Mouse (Mus musculus): ENCODE data around the gene Sipa1l3.

Gene Sipa1l3

DNA sequence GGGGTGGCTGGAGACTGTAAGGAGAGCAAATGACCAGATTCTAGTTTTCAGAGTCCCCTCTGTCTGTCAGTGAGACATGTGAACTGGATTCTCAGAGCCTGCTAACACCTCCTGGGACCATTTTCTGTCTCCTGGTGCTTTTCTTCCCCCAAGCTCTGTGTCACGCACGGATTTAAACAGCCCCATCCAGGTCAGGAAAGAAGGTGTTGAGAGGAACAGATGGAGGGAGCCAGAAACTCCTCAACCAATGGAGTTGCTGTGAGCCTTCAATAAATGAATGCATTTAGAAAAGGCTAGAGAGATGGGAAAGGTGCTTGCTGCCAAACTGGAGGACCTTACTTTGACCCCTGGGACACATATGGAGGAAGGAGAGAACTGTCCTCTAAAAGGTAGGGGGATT, 180.7 kb downstream of the Sipa1l3 start:
- DNase-seq (ENCODE audit: low read depth, low spot score): no peak

DNA sequence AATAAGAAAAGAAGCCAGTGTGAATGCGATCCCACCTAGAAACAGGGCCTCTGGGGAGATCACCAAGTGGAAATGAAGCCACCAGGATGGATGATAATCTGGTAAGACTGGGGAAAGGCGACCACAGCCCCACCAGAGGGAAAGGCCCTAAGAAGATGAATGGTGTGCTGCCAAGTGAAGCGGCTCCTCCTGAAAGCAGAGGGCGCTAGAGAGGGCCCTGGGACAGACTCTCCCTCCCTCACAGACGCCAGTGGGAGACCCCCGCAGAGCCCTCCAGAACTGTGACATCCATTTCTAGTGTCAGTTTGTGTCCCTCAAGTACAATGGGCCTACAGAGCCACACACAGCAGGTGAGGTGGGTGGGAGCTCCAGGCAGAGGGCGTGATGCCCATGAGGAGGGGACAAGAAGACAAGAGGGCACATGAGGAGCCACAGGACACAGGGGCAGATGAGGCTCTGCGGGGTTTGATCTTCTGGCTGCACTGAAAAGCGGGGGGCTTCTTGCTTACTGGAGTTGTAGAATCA, 181.6 kb downstream of the Sipa1l3 start:
- DNase-seq (ENCODE audit: low read depth, low spot score): no peak

DNA sequence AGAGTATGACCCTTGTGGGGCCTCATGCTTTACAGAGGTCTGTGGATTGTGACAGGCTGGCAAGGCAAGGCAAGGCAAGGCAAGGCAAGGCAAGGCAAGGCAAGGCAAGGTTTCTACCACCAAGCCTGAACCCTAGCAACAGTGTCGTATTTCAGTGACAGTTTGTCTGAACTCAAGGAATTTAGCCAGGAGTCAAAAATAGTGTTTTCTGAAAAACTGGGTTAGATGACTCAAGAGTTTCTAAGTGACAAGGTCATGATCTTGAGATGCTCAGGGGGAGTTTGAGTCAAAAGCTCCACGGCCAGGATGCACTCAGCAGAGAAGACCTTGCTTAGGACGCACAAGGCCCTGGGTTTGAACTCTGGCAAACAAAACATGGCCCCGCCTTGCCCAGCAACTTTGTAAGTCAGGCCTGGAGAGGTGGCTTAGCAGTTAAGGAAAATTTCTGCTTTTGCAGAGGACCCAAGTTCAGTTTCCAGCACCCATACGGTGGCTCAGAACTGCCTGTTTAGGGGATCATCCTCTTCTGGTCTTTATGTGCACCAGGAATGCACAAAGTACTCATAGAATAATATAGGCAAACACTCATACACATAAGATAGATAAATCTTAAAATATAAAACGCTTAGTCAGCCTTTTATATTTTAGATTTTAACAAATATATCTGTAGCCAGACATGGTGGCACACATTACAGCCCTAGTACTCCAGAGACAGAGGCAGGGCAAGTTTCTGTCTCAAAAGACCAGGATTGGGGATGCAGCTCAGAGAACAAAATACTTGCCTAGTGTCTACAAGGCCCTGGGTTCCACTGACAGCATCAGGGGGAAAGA, 182.4 kb downstream of the Sipa1l3 start:
- no peak for DNase-seq (ENCODE audit: low read depth, low spot score)

DNA sequence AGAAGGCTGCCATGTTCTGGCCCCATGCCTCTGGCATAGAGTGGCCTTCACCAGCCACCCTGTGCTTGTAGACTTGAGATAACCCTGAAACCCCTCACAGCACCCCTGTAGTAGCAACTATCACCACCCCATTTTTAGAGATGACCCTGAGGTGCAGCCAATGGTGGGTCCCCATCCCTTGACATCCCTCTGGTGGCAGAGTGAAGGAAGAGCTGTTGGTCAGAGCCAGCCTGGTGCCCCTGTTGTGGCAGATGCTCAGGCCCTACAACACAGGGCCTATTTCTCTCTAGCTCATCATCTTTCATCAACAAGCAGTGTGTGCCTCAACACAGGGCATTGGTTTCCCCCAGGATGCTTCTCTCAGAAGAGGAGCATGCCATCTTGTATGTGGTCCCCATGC, 183.2 kb downstream of the Sipa1l3 start:
- DNase-seq (ENCODE audit: low read depth, low spot score): no peak

DNA sequence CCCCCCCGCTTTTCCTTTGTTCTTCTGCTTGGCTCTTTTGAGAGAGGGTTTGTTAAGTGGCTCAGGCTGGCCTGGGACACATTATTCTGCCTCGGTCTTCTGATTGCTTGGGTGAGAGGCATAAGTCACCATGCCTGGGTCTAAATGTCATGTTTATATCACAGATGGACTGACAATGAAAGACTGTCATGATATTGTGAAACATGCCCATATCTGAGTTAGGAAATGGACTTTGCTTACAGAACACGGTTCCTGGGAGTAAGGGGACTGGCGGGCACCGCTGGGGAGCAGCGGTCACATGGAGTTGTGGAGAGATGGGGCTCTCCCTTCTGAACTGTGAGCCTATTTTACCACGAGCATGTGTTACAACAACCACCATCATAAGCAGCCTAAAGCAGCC, 184.3 kb downstream of the Sipa1l3 start:
- DNase-seq (ENCODE audit: low read depth, low spot score): no peak

DNA sequence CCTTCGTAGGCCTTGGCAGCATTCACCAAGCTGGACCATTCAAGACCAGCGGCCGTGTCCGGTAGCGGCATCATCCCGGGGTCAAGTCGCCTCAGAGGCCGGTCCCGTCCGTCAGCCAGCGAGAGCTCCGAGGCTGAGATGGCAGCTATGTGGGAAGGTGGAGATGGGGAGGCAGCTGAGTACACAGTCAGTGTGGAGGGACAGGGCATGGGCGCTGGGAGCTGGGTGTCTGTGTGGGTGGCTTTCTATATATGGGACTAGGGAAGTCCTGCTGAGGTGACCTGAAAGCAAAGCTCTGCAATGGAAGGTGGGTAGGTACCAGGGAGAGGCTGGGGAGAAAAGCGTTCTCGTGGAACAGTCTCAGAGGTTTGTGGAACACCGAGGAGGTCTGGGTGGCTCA, 189.5 kb downstream of the Sipa1l3 start:
- no peak for DNase-seq (ENCODE audit: low read depth, low spot score)

DNA sequence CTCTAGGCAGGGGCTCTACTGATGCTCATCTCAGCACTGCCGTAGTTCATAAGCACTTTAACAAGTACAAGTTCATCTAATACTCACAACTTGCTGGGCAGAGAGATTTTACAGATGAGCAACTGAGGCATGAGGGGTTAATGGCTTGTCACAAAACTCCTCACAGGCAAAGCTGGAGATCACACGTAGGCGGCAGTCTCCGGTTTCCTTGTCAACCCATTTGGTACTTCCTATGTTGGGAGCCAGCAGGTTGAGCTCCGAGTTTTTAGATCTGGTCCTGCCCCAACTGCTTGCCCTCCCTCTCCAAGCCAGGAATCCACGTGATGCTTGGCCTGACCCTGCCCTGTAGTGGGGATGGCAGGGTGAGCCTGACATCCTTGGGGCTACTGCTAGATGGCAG, 191.4 kb downstream of the Sipa1l3 start:
- DNase-seq (ENCODE audit: low read depth, low spot score): no peak

DNA sequence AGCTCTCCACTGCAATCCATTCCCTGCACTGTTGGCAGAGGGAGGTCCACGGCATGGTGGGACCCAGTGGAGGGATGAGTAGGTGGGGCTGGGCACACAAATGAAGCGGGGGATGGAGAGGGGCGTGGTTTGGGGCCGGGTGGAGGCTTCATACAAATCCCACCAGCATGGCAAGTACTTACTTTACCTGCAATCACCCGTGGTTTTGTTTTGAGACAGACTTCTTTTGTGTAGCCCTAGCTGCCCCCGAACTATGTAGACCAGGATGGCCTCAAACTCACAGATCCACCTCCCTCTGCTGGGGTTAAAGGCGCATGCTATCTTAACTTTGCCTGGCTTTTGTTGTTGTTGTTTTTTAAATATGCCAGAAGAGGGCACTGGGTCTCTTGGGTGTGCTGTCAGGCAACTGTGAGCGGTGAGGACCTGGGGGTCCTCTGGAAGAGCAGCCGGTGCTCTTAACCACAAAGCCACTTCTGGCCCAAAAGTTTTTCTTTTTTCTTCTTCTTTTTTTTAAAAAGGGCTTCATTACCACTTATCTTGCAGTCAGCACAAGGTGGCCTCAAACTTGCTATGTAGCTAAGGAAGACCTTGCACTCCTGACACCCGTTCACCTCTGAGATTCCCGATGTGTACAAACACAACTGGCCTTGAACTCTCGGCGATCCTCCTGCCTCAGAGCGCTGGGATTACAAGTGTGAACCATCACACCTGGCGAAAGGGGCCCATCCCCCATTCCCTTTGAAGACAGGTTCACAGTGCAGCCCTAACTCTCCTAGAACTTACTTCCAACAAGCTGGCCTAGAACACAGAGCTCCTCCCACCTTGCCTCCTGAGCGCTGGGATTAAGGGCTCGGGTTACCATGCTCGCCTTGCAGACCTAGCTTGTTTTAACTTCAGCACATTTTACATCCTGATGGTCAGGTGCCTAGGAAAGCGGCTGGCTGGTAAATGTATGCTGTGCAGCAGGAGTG, 198.8 kb downstream of the Sipa1l3 start:
- DNase-seq (ENCODE audit: low read depth, low spot score): peak; percentile 90

DNA sequence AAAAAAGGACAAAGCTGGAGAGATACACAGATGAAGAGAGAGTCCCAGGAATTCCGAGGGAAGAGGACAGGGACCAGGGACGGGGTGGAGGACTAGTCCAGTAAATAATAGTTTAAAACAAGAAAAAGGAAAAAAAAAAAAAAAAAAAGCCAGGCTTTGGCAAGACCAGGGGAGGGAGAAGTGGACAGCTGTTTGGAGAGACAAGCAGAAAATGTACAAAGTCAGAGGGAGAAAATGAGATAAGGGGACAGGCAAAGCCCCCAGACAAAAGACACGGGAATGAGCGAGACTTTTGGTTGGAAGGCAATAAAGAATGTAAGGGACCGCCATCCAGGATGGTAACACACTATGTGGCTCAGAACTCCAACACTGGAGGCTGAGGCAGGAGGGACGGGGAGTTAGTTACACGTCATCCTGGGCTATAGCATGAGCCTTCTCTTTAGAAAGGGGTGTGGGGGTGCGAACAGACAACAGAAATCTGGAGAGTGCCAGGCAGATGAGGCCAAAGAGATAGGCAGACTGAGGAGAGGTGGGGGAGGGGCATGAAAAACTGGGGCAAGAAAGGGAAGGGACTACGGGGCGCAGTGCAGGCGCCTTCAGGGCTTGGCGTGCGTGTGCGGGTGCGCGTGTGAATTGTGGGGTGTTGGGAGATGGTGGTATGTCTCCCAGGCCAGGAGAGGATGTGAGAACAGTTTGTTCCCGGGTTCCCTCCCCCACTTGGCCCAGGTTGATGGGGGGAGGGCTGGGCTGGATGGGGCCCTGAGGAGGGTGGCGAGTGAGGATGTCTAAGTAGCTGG, 200.1 kb downstream of the Sipa1l3 start:
- peak; percentile 56 for DNase-seq (ENCODE audit: low read depth, low spot score)

DNA sequence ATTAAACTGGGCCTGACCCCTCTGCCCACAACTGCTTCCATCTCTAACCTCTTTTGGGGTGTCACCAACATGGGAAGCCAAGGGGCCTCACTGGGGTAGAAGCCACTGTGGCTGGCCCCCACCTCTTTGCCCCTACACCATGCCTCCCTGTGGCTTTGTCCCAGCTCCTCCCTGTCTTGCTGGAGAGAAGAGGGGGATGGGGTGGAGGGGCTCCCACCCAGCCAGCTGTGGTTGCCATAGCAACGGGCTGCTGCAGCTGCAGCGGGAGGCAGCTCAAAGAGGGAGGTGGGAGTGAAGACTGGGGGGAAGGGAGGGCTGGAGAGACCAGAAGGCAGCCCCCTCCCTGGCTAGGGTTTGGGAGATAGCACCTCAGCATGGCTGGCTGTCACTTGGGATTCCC, 200.9 kb downstream of the Sipa1l3 start:
- DNase-seq (ENCODE audit: low read depth, low spot score): peak; percentile 89

DNA sequence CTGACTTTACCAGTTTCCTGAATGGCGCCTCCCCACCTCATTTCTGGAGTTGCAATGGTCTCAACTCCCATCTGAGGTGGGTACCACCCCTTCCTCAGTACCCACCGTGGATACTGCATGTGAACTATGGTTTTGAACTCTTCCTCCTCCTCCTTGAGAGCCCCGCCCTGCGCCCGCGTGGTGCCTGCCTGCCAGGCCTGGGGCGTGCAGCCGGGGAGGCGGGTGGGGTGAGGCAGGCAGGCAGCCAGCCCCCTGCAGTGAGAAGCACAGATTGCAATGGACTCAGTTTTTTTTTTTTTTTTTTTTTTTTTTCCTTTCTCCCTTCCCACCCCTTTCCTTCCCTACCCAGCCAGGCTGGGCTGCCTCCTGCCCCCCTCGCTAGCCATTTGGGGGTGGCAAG, 201.5 kb downstream of the Sipa1l3 start:
- peak; percentile 58 for DNase-seq (ENCODE audit: low read depth, low spot score)

DNA sequence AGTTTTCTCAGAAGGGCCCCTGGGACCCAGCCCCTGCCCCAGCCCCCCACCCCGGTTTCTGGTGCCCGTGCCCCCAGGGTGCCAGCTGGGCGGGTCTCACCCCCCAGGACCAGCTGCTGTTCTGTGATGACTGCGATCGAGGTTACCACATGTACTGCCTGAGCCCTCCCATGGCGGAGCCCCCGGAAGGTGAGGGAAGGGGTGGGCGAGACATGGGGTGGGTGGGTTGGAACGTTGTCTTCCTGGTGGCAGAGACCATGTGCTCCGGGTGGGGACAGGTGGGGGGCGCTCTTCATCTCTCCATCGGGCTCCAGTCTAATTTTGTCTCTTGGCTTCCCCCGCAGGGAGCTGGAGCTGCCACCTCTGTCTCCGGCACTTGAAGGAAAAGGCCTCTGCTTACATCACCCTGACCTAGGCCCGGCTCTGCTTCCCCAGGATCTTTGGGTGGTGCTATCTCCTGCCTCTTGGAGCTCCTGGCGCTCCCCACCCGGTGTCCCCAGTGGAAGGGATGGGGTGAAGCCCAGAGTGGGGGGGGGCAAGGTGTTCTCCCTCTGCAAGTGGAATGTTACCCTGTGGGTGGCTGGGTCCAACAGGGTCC, 202.2 kb downstream of the Sipa1l3 start:
- DNase-seq (ENCODE audit: low read depth, low spot score): no peak

DNA sequence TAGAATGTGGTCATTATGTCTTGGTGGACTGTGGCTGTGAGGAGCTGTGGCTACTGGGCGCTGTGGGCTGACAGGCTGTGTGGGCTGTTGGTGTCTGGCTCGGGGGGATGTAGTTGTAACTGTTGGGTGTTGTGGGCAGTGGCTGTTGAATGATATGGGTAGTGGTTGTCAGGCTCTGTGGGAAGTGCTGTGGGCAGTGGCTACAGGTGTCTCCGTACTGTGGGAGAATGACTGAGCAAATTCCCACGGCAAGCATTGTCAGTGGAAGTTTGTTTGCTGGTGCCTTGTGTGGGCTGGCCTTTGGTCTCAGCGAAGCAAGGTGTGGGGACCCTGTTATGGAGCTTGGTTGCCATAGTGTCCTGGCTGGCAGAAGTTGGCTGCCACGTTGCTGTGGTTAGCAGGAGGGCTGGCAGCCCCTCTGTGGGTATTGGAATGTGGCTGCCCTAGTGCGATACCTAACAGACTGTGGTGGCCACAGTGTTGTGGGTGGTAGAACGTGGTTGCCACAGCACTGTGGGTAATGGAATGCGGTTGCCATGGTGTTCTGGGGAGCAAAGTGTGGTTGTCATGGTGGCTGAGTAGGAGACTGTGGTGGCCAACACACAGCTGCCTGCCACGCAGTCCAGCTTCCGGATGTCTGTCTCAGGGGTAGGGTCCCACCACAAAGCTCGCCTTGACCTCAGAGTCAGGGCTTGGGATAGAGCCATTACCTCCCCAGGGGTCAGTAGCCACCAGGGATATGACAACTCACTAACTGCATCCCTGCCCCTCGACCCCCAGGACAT, 203.4 kb downstream of the Sipa1l3 start:
- DNase-seq (ENCODE audit: low read depth, low spot score): peak; percentile 67

DNA sequence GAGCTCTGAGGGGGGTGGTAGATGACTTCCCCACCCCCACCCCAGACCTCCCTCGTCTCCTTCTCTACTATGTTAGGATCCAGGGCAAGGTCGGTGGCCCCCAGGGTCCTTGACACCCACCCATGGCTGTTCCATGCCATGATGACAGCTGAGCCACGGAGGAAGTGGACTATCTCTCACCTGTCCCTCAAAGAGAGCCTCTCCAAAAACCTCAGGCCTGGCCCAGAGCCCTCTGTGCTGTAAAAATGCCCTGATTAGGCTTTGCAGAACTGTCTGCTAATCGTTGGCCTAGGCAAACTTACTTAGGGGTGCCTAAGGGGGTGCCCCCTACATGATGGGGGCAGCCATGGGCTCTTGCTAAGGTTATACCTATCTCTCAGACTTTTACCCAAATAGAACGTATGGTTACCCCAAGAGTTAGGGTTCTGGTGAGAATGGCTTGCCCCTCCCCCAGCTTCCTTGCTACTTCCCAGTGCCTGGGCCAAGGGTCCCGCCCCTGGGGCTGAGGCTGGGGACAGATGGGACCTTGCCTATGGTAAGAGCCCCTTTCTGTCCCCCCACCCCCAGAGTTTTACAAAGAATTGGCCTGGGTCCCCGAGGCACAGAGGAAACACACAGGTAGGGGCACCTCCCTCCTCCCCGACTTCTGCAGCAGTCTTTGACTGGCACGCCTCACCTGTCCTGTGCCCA, 204.7 kb downstream of the Sipa1l3 start:
- DNase-seq (ENCODE audit: low read depth, low spot score): no peak

DNA sequence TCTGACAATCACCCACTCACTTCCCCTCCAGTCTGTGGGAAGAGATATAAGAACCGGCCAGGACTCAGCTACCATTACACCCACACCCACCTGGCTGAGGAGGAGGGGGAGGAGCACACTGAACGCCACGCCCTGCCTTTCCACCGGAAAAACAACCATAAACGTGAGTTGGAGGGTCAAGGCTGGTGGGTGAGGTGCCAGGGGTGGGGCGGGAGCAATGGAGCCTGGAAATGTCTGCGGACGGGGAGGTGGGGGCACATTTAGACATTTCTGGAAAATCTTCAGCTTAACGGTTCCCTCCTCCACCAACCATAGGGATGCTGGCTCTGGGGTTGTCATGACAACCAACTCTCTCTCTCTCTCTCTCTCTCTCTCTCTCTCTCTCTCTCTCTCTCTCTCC, 205.4 kb downstream of the Sipa1l3 start:
- no peak for DNase-seq (ENCODE audit: low read depth, low spot score)

DNA sequence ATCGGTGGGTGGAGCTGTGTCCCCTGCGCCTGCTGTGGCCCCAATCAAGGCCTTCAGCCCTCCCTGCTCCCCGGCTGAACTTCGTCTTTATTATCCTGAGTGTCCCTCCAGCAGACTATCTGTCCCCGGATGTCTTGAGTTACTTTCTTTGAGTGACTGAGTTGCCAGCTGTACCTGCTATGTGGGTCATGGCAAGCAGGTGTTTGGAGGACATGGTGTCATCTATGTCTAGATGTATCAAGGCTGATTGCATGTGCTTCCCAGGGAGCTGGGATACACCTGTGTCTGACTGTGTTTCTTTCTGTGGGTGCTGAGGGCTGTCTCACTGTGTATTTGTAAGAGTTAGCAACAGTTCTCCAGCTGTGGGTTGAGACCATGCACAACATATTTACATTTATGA, 208.7 kb downstream of the Sipa1l3 start:
- no peak for DNase-seq (ENCODE audit: low read depth, low spot score)

DNA sequence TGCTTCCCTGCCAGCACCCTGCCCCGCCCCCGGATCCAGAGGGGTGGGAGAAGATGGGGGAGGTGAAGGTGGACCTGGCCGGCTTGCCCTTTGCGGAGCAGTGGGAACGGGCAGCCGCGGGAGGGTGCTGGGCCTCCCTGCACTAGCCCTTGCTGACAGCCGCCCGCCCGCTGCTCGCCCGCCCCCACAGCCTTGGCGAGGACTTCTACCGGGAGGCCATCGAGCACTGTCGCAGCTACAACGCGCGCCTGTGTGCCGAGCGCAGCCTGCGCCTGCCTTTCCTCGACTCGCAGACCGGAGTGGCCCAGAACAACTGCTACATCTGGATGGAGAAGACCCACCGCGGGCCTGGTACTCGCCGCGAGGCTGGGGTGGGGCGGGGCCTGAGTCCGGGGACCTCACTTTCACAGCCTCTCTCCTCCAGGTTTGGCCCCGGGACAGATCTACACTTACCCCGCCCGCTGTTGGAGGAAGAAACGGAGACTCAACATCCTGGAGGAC, 209.2 kb downstream of the Sipa1l3 start:
- no peak for DNase-seq (ENCODE audit: low read depth, low spot score)

DNA sequence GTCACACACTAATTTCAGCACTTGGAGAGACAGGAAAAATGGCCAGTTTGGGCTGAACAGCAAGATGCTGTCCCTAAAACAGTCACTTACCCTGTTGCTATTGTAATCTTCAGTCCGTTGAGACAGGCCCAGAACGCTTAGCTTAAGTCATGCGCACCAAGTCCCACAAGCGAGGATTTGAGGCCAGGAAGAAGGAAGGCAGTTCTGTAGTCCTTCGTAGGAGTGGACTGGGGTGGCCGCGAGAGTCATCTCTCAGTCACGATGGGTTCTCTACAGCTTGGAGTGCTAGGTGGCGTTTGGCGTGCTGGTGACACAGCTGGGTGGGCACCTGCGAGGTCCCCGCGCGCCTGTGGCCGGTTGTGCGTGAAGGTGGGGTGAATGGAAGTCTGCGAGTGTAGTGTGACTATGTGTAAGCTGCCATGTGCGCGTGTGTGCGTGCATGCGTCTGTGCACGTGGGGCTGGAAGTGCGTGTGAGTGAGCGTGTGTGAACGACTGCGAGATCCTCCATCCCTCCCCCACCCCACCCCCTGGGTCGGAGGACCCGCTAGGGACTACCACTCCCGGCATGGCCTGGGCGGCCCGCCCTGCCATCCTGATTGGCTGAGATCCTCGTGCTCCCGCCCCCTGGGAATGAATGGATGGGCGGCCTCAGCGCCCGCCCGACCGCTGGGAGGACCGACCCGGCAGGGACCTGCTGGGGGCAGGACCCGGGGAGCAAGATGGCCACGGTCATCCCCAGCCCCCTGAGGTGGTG, 210.9 kb downstream of the Sipa1l3 start:
- peak; percentile 89 for DNase-seq (ENCODE audit: low read depth, low spot score)

DNA sequence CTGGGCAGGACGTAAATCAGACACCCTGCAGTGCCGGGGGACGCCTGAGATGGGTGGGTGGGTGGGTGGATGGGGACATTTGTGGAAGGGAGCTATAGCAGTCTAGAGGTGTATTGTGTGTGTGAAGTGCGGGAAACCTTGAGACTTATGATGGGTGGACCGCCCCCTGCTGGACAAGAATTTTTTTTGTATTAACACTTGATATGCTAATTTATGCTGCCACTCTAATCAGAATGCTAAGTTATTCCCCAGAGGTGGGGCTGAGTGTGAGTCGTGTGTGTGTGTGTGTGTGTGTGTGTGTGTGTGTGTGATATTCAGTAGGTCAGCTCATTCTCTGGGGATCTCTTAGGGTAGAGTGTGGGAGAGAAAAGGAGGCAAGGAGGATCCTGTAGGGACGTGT, 211.8 kb downstream of the Sipa1l3 start:
- peak; percentile 81 for DNase-seq (ENCODE audit: low read depth, low spot score)
